Mouse (Mus musculus) cerebellum, adult 2 months (tissue): Measurements from ENCODE around the gene Rnf222.

ENCODE experiments used
- CTCF ChIP-seq: fragments of 200-500 bp; IDR thresholded peaks from 2 replicates; pipeline ENCODE4 v1.5.1; 2011; ENCODE audit warnings: low read depth, mild to moderate bottlenecking, control low read depth, low read length, moderate library complexity, borderline replicate concordance; ENCODE audit not compliant: insufficient read depth
- POLR2A ChIP-seq: fragments of 200-500 bp; IDR thresholded peaks from 2 replicates; pipeline ENCODE4 v1.6.1; 2011; ENCODE audit warnings: low read length, control low read depth, borderline replicate concordance; ENCODE audit not compliant: insufficient read depth

GRCm38 (mm10) chr11:68902367-68902766 lies 14.0 kb downstream of the Rnf222 start:
- TF ChIP-seq CTCF (no peak), POLR2A (no peak)
